Mouse (Mus musculus) bone marrow macrophage, adult 2 months (primary cell): Measurements from ENCODE around the gene Nts. TPM values are rescaled to one million over a fixed set of nuclear protein-coding genes. Genes with fewer than 3 reads are reported as not detected.
"Not testable (repeated sequence)": the region's sequence is repeated elsewhere in the genome, so short reads cannot be mapped to it uniquely, and the experiment has no call there.

ENCODE experiments used
- H3K27ac ChIP-seq: 2 replicates; pipeline ENCODE4 v1.5.1; 2012; ENCODE audit warnings: low read depth, low read length; ENCODE audit not compliant: insufficient read depth
- H3K4me1 ChIP-seq: 2 replicates; pipeline ENCODE4 v1.6.1; 2012; ENCODE audit warnings: low read length; ENCODE audit not compliant: control insufficient read depth, insufficient read depth
- H3K4me3 ChIP-seq: 2 replicates; pipeline ENCODE4 v1.5.1; 2012; ENCODE audit warnings: mild to moderate bottlenecking, low read length, moderate library complexity; ENCODE audit not compliant: insufficient read depth
- CTCF ChIP-seq: IDR thresholded peaks from 2 replicates; pipeline ENCODE4 v1.5.1; 2012; ENCODE audit warnings: low read depth, mild to moderate bottlenecking, low read length, moderate library complexity
- POLR2A ChIP-seq: IDR thresholded peaks from 2 replicates; pipeline ENCODE4 v1.6.1; 2012; ENCODE audit warnings: mild to moderate bottlenecking, low read depth, low read length, borderline replicate concordance
- polyA plus RNA-seq: library from polyadenylated mRNA; stranded (reverse); fragments of >200 nt; gene quantifications from 2 replicates; pipeline ENCODE4 v1.2.4, GENCODE M21; 2012; ENCODE audit not compliant: missing spikeins, insufficient read depth, insufficient read length

Gene Nts
- polyA plus RNA-seq, 1 experiment, result not detected

DNA sequence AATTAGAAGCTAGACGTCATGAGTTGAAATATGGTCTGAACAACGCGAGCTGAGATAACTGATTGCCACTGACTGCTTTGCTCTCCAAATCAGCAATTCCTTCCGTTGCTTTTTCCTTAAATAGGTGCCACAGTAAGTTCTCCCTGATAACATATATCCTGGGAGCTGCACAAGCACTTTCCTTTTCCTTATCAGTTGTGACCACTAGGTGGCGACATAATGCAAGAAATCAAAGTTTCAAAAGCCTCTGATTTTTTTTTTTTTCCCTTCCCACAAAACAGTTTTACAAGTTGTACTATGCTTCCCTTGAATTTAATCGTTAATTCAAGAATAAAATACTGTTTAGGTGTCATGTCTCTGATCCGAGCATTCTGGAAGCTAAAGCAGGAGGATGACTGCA lies 40.8 kb downstream of the Nts start:
- TF ChIP-seq POLR2A, result no peak
- no peak for TF ChIP-seq CTCF
- H3K27ac ChIP-seq, result no peak overlapping the region
- H3K4me1 ChIP-seq, result no peaks in the 10 kb centered on the region
- H3K4me3 ChIP-seq, result no peak overlapping the region

DNA sequence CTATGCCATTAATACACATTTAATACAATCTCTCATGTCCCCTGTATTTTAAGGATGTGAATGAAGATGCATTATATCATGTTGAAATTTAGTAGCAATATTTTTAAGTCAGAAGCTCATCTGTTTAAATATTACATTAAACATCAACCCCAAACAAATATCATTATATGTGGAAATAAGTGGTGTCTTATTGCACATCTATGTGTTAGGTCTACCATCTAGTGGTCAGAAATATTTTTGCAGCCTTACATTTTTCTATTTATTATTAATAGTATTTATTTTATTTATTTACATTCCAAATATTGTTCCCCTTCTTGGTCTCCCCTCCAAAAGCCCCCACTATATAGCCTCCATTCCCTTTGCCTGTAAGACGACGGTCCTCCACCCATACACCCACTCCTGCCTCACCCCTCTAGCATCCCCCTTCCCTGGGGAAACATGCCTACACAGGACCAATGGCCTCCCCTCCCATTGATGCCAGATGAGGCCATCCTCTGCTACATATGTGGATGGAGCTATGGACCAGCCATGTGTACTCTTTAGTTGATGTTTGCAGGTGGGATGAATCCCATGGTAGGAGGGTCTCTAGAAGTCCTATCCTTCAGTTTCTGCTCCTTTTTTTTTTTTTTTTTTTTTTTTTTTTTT lies 45.3 kb downstream of the Nts start:
- Histone ChIP-seq H3K27ac (no peak overlapping the region), H3K4me1 (no peaks in the 10 kb centered on the region), H3K4me3 (no peak overlapping the region)
- no peak for TF ChIP-seq CTCF
- no peak for TF ChIP-seq POLR2A

GRCm38 (mm10) chr10:102435467-102435866 lies 54.8 kb downstream of the Nts start:
- H3K4me3 ChIP-seq, H3K4me1 ChIP-seq, H3K27ac ChIP-seq: not testable (repeated sequence)

DNA sequence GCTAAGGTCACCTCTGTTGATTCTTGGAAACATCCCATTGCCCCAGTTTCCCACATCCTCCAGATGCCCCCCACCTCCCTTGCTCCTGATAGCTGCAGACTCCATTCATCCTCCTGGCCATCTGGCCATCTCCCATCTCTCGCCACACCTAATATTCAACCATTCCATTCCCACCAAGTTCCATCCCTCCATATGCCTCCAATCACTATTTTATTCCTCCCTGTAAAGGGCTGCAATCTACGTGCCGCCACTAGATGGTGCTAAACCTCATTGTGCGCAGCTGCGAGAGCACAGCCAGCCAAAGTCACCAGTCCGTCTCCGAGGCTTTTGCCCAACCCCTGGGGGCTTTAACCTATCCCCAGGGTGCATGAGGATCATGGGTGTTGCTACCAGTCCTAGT lies 55.2 kb downstream of the Nts start:
- H3K4me1 ChIP-seq, H3K4me3 ChIP-seq, H3K27ac ChIP-seq: not testable (repeated sequence)

Other genes with a start within 250 kb of the Nts start
- gene Rassf9, start 21.7 kb upstream of the Nts start, polyA plus RNA-seq, result not detected in 2 replicates